Mouse (Mus musculus) lung, embryonic 15.5 days (tissue): ENCODE measurements around the gene Rassf8. TPM values are rescaled to one million over a fixed set of nuclear protein-coding genes. Genes with fewer than 3 reads are reported as not detected.

ENCODE experiments used
- ATAC-seq: fragments of 200-750 bp; cut with Nextera tagmentation; 2 replicates; pipeline ENCODE4 v1.8.0; 2017; ENCODE audit warnings: moderate number of reproducible peaks, borderline replicate concordance; ENCODE audit not compliant: low FRiP score, low TSS enrichment; ENCODE audit errors: extremely low read depth
- H3K27ac ChIP-seq: fragments of 300-500 bp; sonication (generic); 2 replicates; pipeline ENCODE4 v1.5.1; 2015; ENCODE audit warnings: moderate library complexity, mild to moderate bottlenecking, inconsistent platforms
- H3K27me3 ChIP-seq: fragments of 300-500 bp; sonication (generic); 2 replicates; pipeline ENCODE4 v1.6.1; 2015; ENCODE audit warnings: inconsistent platforms
- H3K36me3 ChIP-seq: fragments of 300-500 bp; sonication (generic); 2 replicates; pipeline ENCODE4 v1.6.1; 2015; ENCODE audit warnings: inconsistent platforms
- H3K4me1 ChIP-seq: fragments of 300-500 bp; sonication (generic); 2 replicates; pipeline ENCODE4 v1.6.1; 2015; ENCODE audit warnings: inconsistent platforms
- H3K4me2 ChIP-seq: fragments of 300-500 bp; sonication (generic); 2 replicates; pipeline ENCODE4 v1.6.1; 2015; ENCODE audit warnings: inconsistent platforms, mild to moderate bottlenecking, moderate library complexity
- H3K4me3 ChIP-seq: fragments of 300-500 bp; sonication (generic); 2 replicates; pipeline ENCODE4 v1.5.1; 2015; ENCODE audit warnings: mild to moderate bottlenecking, inconsistent platforms
- H3K9ac ChIP-seq: fragments of 300-500 bp; sonication (generic); 2 replicates; pipeline ENCODE4 v1.6.1; 2015; ENCODE audit warnings: inconsistent platforms
- H3K9me3 ChIP-seq: fragments of 300-500 bp; sonication (generic); 2 replicates; pipeline ENCODE4 v1.6.1; 2016; ENCODE audit warnings: inconsistent platforms
- WGBS: fragments of 180-500 bp; shearing (Covaris S2); methylation state at CpG from one replicate; pipeline ENCODE4 v1.1.7; 2015; 5-methylcytosine and 5-hydroxymethylcytosine counted together
- polyA plus RNA-seq: library from polyadenylated mRNA; unstranded; fragments of >200 nt; fragmentation: Nextera tagmentation; extraction: Ambion mirVana; gene quantifications from 2 replicates; pipeline ENCODE4 v1.2.1, GENCODE M21; 2015

The Rassf8 gene
- polyA plus RNA-seq, 1 experiment from 2014 or later: 7.8 TPM

GRCm38 (mm10) chr6:145810015-145810414, 63.5 kb downstream of the Rassf8 start:
- Histone ChIP-seq H3K9ac (no peak overlapping the region), H3K36me3 (peaks cover 13% of the 10 kb centered on the region; the same call in 1 of the 2 replicates), H3K9me3 (no peaks in the 10 kb centered on the region), H3K4me3 (no peak overlapping the region), H3K27me3 (no peaks in the 10 kb centered on the region), H3K4me2 (no peak overlapping the region), H3K4me1 (0 out of 2 replicates have a peak, but pooled peaks cover 2% of the 10 kb centered on the region), H3K27ac (no peak overlapping the region)
- ATAC-seq: no peak
- 80% methylated on average over 6 of the region's 6 CpGs for WGBS

- Histone ChIP-seq H3K4me3 (no peak overlapping the region), H3K27ac (no peak overlapping the region), H3K4me1 (0 out of 2 replicates have a peak, but pooled peaks cover 2% of the 10 kb centered on the region), H3K9ac (no peak overlapping the region), H3K27me3 (no peaks in the 10 kb centered on the region), H3K9me3 (no peaks in the 10 kb centered on the region), H3K36me3 (peaks cover 18% of the 10 kb centered on the region), H3K4me2 (no peak overlapping the region)
- WGBS: 67% methylated on average over 1 of the region's 1 CpGs
- no peak for ATAC-seq
These were observed 64.6 kb downstream of the Rassf8 start for GRCm38 (mm10) chr6:145811174-145811573.

- no peak overlapping the region for H3K9ac ChIP-seq
- no peak overlapping the region for H3K4me3 ChIP-seq
- WGBS: 43% methylated on average over 15 of the region's 15 CpGs
- no peaks in the 10 kb centered on the region for H3K9me3 ChIP-seq
- H3K27ac ChIP-seq: no peak overlapping the region
- no peak overlapping the region for H3K4me2 ChIP-seq
- peaks cover 33% of the 10 kb centered on the region for H3K36me3 ChIP-seq
- no peaks in the 10 kb centered on the region for H3K27me3 ChIP-seq
- no peak for ATAC-seq
- H3K4me1 ChIP-seq: no peaks in the 10 kb centered on the region
These were observed 68.7 kb downstream of the Rassf8 start for GRCm38 (mm10) chr6:145815200-145815599.

GRCm38 (mm10) chr6:145819151-145819550, 72.6 kb downstream of the Rassf8 start:
- WGBS: 71% methylated on average over 9 of the region's 9 CpGs
- H3K27ac ChIP-seq: no peak overlapping the region
- no peak for ATAC-seq
- no peaks in the 10 kb centered on the region for H3K27me3 ChIP-seq
- peaks cover 20% of the 10 kb centered on the region for H3K36me3 ChIP-seq
- H3K4me1 ChIP-seq: peaks cover 9% of the 10 kb centered on the region; the same call in 1 of the 2 replicates
- no peak overlapping the region for H3K9ac ChIP-seq
- no peak overlapping the region for H3K4me2 ChIP-seq
- no peaks in the 10 kb centered on the region for H3K9me3 ChIP-seq
- H3K4me3 ChIP-seq: no peak overlapping the region

- WGBS: 66% methylated on average over 5 of the region's 5 CpGs
These were observed 75.7 kb downstream of the Rassf8 start for GRCm38 (mm10) chr6:145822218-145822617.

GRCm38 (mm10) chr6:145823103-145823502, 76.6 kb downstream of the Rassf8 start:
- 50% methylated on average over 6 of the region's 6 CpGs for WGBS
- Histone ChIP-seq H3K4me2 (no peak overlapping the region), H3K4me1 (peaks cover 9% of the 10 kb centered on the region; the same call in 1 of the 2 replicates), H3K9ac (no peak overlapping the region), H3K4me3 (no peak overlapping the region), H3K9me3 (no peaks in the 10 kb centered on the region), H3K36me3 (0 out of 2 replicates have a peak, but pooled peaks cover 4% of the 10 kb centered on the region), H3K27ac (no peak overlapping the region), H3K27me3 (no peaks in the 10 kb centered on the region)
- ATAC-seq: peak; percentile 78

More at GRCm38 (mm10) chr6:145822218-145822617, 75.7 kb downstream of the Rassf8 start:
- no peak overlapping the region for H3K9ac ChIP-seq
- ATAC-seq: no peak
- no peak overlapping the region for H3K4me3 ChIP-seq
- peaks cover 9% of the 10 kb centered on the region; the same call in 1 of the 2 replicates for H3K4me1 ChIP-seq
- no peaks in the 10 kb centered on the region for H3K9me3 ChIP-seq
- H3K36me3 ChIP-seq: peaks cover 5% of the 10 kb centered on the region; the same call in 1 of the 2 replicates
- no peak overlapping the region for H3K4me2 ChIP-seq
- no peaks in the 10 kb centered on the region for H3K27me3 ChIP-seq
- H3K27ac ChIP-seq: no peak overlapping the region

GRCm38 (mm10) chr6:145823588-145824234, 77.2 kb downstream of the Rassf8 start:
- H3K4me2 ChIP-seq: no peak overlapping the region
- H3K9me3 ChIP-seq: no peaks in the 10 kb centered on the region
- no peaks in the 10 kb centered on the region for H3K27me3 ChIP-seq
- WGBS: 32% methylated on average over 5 of the region's 5 CpGs
- 0 out of 2 replicates have a peak, but pooled peaks cover 2% of the 10 kb centered on the region for H3K36me3 ChIP-seq
- no peak overlapping the region for H3K4me3 ChIP-seq
- H3K4me1 ChIP-seq: peaks cover 9% of the 10 kb centered on the region; the same call in 1 of the 2 replicates
- no peak overlapping the region for H3K27ac ChIP-seq
- H3K9ac ChIP-seq: no peak overlapping the region
- ATAC-seq: 0 out of 2 replicates have a peak, but pooled peaks have one; percentile 43

GRCm38 (mm10) chr6:145826305-145826704, 79.8 kb downstream of the Rassf8 start:
- no peak for ATAC-seq
- WGBS: 90% methylated on average over 4 of the region's 4 CpGs

GRCm38 (mm10) chr6:145829062-145829835, 82.7 kb downstream of the Rassf8 start:
- Histone ChIP-seq H3K4me2 (no peak overlapping the region), H3K27ac (no peak overlapping the region), H3K9me3 (no peaks in the 10 kb centered on the region), H3K36me3 (no peaks in the 10 kb centered on the region), H3K4me1 (peaks cover 4% of the 10 kb centered on the region; the same call in 1 of the 2 replicates), H3K4me3 (no peak overlapping the region), H3K9ac (no peak overlapping the region), H3K27me3 (no peaks in the 10 kb centered on the region)
- WGBS: 73% methylated on average over 16 of the region's 16 CpGs
- ATAC-seq: no peak

More at GRCm38 (mm10) chr6:145826305-145826704, 79.8 kb downstream of the Rassf8 start:
- H3K36me3 ChIP-seq: no peaks in the 10 kb centered on the region
- peaks cover 13% of the 10 kb centered on the region; the same call in 1 of the 2 replicates for H3K4me1 ChIP-seq
- no peak overlapping the region for H3K9ac ChIP-seq
- H3K27ac ChIP-seq: no peak overlapping the region
- no peak overlapping the region for H3K4me3 ChIP-seq
- H3K4me2 ChIP-seq: no peak overlapping the region
- H3K9me3 ChIP-seq: no peaks in the 10 kb centered on the region
- H3K27me3 ChIP-seq: no peaks in the 10 kb centered on the region

- Histone ChIP-seq H3K36me3 (no peaks in the 10 kb centered on the region), H3K27me3 (no peaks in the 10 kb centered on the region), H3K4me3 (no peak overlapping the region), H3K9me3 (no peaks in the 10 kb centered on the region), H3K4me2 (peak overlapping the region; percentile 33), H3K27ac (no peak overlapping the region), H3K4me1 (peaks cover 4% of the 10 kb centered on the region; the same call in 1 of the 2 replicates), H3K9ac (no peak overlapping the region)
- peak; percentile 71; the same call in 1 of the 2 replicates for ATAC-seq
- WGBS: 14% methylated on average over 8 of the region's 8 CpGs
These were observed 83.6 kb downstream of the Rassf8 start for GRCm38 (mm10) chr6:145830117-145830516.

- no peaks in the 10 kb centered on the region for H3K9me3 ChIP-seq
- 12% methylated on average over 9 of the region's 9 CpGs for WGBS
- no peaks in the 10 kb centered on the region for H3K36me3 ChIP-seq
- peaks cover 4% of the 10 kb centered on the region; the same call in 1 of the 2 replicates for H3K4me1 ChIP-seq
- H3K4me2 ChIP-seq: peak overlapping the region; percentile 33
- no peak overlapping the region for H3K4me3 ChIP-seq
- ATAC-seq: peak; percentile 44; the same call in 1 of the 2 replicates
- H3K9ac ChIP-seq: no peak overlapping the region
- no peak overlapping the region for H3K27ac ChIP-seq
- H3K27me3 ChIP-seq: no peaks in the 10 kb centered on the region
These were observed 84.1 kb downstream of the Rassf8 start for GRCm38 (mm10) chr6:145830617-145831016.
